Mouse (Mus musculus): ENCODE data around the gene Cpeb1. TPM values are rescaled to one million over a fixed set of nuclear protein-coding genes. Genes with fewer than 3 reads are reported as not detected.

Cpeb1 gene
- total RNA-seq (2023) = not detected

GRCm38 (mm10) chr7:81455155-81455651 is at the start of gene Cpeb1:
Cpeb1 (minus strand) TSS chr7:81455465.

DNA sequence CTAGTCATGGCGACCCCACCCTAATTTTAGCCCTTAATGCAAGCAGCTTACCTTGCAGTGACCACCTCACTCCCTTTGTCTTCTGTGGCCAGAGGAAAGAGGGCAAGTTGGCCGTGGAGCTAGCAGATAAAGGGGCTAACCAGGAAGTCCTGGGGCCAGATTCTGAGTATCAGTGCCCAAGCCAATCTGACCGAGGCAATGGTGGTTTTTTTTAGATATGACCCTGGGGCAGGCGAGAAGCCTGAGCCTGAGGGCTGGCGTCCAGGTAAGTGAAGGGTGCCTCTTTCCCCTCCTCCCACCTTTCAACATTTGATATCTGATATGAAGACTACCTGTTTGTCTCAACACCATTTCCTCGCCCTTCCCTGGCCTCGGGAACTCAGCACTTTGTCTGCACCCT is 42.9 kb upstream of the Cpeb1 start, which contains the start of gene BC048679:
BC048679 (minus strand) TSS at position 101 of the 400 bp plus-strand sequence.

DNA sequence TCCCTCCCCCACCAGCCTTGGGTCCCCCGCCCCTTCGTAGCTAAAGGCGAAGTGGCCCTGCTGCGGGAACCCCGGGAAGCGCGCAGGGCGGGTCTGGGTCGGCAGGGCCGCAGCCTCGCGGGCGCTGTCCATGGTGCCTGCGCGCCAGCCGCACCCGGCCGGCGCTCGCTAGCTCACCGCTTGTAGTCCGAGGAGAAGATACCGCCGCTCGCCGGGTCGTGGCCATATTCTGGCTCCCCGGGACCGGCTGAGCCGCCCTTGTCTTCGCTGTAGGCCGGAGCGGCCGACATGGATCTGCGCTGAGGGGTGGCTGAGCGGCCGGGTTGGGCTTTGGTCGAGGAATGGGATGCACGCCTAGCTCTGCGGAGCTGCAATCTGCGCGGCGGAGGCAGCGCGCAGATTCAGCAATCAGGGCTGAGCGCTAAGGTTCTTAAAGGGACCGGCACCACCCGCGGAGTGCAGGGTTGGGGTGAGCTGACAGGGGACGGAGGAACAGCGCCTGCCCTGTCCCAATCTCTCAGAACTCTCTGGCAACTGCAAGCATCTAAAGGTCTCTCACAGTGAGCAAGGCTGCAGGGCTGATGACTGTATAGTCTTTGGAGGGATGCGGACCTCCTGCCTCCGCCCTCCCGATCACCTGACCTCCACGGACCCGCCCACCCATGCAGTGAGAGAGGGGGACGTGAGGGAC is 38.2 kb upstream of the Cpeb1 start, which contains the start of gene Ap3b2:
Ap3b2 (minus strand) TSS at position 595 of the 691 bp plus-strand sequence.

GRCm38 (mm10) chr7:81344544-81345446 is 110.5 kb downstream of the Cpeb1 start, which contains the start of gene Rps17:
Rps17 (minus strand) TSS chr7:81345254.

Other genes starting within 250 kb of the Cpeb1 start
- gene Pde8a, start 241.9 kb downstream of the Cpeb1 start, total RNA-seq (2023) = 10 to 100 TPM in 1 of 2 experiments, 1 to 10 TPM in 1; 7.4 to 11.0 TPM
- 1,000 to 10,000 TPM; 2,629 to 2,674 TPM for gene Rps17, start 110.2 kb downstream of the Cpeb1 start, total RNA-seq (2023)
- gene Ap3b2, start 38.5 kb upstream of the Cpeb1 start, total RNA-seq (2023) = not detected
- not detected for gene BC048679, start 42.8 kb upstream of the Cpeb1 start, total RNA-seq (2023)
- 1 to 10 TPM in 1 of 2 experiments, under 1 TPM in 1; 0.59 to 1.5 TPM for gene Fsd2, start 111.5 kb upstream of the Cpeb1 start, total RNA-seq (2023)
- 10 to 100 TPM; 29.1 to 29.3 TPM for gene Whamm, start 115.8 kb upstream of the Cpeb1 start, total RNA-seq (2023)

Data from T-cell, adult 66 days (primary cell).